Mouse (Mus musculus): Measurements from ENCODE around the gene Nif3l1. TPM values are rescaled to one million over a fixed set of nuclear protein-coding genes. Genes with fewer than 3 reads are reported as not detected.
A peak's percentile ranks its signal among the peaks of the same experiment; 100 is the strongest.

The Nif3l1 gene
- total RNA-seq (2021): 10 to 100 TPM; 19.9 to 20.3 TPM

DNA sequence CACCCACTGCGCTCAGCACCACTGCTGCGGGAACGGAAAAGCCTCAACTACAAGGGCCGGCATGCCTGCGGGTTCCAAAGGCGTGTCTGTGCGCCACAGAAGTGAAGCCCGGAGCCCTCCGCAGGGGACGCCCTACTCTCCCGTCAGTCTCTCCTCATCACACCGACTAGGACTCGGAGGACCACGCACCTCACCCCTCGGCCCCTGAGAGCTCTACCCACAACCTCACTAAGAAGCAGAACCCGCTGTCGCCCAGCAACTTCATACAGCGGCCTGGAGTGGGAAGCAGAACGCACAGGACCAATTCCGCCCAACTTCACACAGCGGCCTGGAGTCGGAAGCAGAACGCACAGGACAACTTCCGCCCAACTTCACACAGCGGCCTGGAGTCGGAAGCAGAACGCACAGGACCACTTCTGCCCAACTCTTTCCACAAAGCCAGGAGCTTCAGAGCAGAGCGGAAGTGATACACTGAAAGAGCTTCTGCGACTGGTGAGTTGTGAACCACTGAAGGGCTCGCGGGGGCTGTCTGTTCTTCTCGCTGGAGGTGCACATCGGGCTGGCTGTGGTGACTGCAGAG, at the start of gene Nif3l1, which contains the start of gene Ppil3:
Gene Nif3l1 (plus strand): TSS at position 9 of the 580 bp plus-strand sequence.
Gene Ppil3 (minus strand): TSS at position 344 of the 580 bp plus-strand sequence.
- intact Hi-C loops (cut with DNase I): no loop called here

GRCm38 (mm10) chr1:58395341-58395740, 49.6 kb upstream of the Nif3l1 start:
- intact Hi-C loops (cut with DNase I): loop anchor here (10.0 kb wide), 1 partner anchor 971 kb away; no protein-coding TSS in a partner anchor
- DNase-seq (ENCODE audit: extremely low spot score in 1 of 2, low spot score in 2 of 2): no peak

More for the DNA sequence above, at the start of gene Nif3l1, which contains the start of gene Ppil3:
- DNase-seq (ENCODE audit: extremely low spot score in 1 of 2, low spot score in 2 of 2): peak; percentile 88 to 91

DNA sequence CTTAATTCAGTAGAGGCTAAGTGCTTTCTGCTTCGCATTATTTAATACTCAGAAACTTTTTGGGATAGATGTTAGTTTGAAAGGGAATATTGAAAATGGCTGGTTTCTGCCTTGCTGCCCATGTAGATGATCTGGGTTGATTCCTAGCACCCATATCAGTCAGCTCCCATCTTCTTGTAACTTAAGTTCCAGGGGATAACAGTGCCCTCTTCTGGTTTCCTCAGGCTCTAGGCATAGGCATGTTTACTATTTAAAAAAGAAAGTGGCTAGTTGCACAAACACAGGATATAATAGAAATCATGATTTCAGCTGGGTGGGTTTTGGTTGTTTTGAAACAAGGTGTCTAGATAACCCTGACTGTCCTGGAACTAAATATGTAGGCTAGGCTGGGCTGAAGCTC, 48.8 kb upstream of the Nif3l1 start:
- no peak for DNase-seq (ENCODE audit: extremely low spot score in 1 of 2, low spot score in 2 of 2)
- intact Hi-C loops (cut with DNase I): loop anchor here (10.0 kb wide), 1 partner anchor 971 kb away; no protein-coding TSS in a partner anchor

DNA sequence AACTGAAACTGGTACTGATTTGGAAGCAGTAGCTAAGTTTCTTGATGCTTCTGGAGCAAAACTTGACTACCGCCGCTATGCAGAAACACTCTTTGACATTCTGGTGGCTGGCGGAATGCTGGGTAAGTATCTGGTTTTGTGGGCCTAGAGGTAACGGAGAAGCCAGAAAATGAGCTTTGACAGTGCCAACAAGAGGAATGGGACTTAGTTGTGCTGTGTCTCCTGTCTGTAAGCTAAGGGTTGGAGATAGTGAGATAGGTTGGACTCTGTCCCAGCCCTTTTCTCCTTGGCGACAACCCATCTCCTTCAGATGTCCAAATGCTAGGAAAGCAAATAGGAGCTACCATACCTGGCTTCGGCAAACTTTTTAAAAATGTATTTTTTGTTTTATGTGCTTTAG, 47.2 kb upstream of the Nif3l1 start:
- no peak for DNase-seq (ENCODE audit: extremely low spot score in 1 of 2, low spot score in 2 of 2)
- intact Hi-C loops (cut with DNase I): loop anchor here (10.0 kb wide), 1 partner anchor 973 kb away; no protein-coding TSS in a partner anchor

- intact Hi-C loops (cut with DNase I): no loop called here
- no peak for DNase-seq (ENCODE audit: extremely low spot score in 1 of 2, low spot score in 2 of 2)
Measured at GRCm38 (mm10) chr1:58401396-58401795, 43.6 kb upstream of the Nif3l1 start.

GRCm38 (mm10) chr1:58403745-58404144, 41.2 kb upstream of the Nif3l1 start:
- intact Hi-C loops (cut with DNase I): no loop called here
- no peak for DNase-seq (ENCODE audit: extremely low spot score in 1 of 2, low spot score in 2 of 2)

GRCm38 (mm10) chr1:58407321-58407720, 37.6 kb upstream of the Nif3l1 start:
- DNase-seq (ENCODE audit: extremely low spot score in 1 of 2, low spot score in 2 of 2): no peak
- intact Hi-C loops (cut with DNase I): no loop called here

GRCm38 (mm10) chr1:58408141-58408540, 36.8 kb upstream of the Nif3l1 start:
- DNase-seq (ENCODE audit: extremely low spot score in 1 of 2, low spot score in 2 of 2): no peak
- intact Hi-C loops (cut with DNase I): no loop called here

- intact Hi-C loops (cut with DNase I): no loop called here
- no peak for DNase-seq (ENCODE audit: extremely low spot score in 1 of 2, low spot score in 2 of 2)
Measured at GRCm38 (mm10) chr1:58409553-58410197, 35.3 kb upstream of the Nif3l1 start.

DNA sequence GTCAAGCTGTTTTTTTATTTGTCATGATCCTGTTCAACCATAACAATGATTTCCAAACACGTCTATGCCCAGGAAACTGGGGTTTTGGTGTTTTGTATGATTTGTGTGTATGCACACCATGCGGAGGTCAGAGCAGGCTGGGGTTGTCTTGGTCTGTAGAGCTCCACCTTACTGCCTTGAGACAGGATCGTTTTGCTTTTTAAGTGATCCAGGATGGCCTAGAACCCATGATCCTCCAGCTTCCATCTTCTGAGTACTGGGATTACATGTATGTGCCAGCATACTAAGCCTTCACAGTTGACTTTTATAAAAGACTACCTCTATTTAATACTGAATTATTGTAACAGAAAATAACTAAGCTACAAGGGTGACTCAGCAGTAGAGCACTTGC, 34.8 kb upstream of the Nif3l1 start:
- intact Hi-C loops (cut with DNase I): no loop called here
- DNase-seq (ENCODE audit: extremely low spot score in 1 of 2, low spot score in 2 of 2): no peak

DNA sequence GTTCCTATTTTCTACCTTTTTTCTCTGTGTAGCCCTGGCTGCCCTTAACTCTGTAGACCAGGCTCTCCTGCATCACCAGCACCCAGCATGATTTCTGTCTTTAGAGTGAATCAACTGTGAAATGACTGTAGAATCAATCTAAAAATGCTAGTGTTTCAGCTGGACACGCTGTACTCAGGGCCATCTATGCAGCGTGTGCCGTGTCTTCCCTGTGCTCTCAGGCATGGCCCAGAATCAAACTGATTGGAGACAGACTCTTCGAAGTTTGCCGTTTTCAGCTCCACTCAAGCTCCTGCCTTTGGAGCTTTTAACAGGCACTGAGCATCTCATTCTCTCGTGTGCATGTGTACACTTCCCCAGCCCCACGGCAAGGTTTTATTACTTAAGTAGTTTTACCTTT, 34.2 kb upstream of the Nif3l1 start:
- intact Hi-C loops (cut with DNase I): no loop called here
- DNase-seq (ENCODE audit: extremely low spot score in 1 of 2, low spot score in 2 of 2): no peak

GRCm38 (mm10) chr1:58415442-58415841, 29.5 kb upstream of the Nif3l1 start:
- intact Hi-C loops (cut with DNase I): no loop called here
- no peak for DNase-seq (ENCODE audit: extremely low spot score in 1 of 2, low spot score in 2 of 2)

DNA sequence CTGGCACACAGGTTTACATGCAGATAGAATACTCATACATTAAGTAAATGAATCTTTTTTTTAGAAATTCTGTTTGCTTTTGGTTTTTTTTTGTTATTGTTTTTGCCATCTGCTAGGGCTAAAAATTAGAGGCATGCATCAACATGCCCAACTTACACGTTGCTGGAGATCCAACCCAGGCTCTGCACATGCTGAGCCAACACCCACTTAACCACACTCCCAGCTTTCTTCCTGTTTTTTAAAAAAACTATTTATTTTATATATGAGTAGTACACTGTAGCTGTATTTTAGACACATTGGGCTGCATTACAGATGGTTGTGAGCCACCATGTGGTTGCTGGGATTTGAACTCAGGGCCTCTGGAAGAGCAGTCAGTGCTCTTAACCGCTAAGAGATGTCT, 28.9 kb upstream of the Nif3l1 start:
- intact Hi-C loops (cut with DNase I): no loop called here

GRCm38 (mm10) chr1:58420032-58420431, 24.9 kb upstream of the Nif3l1 start:
- no peak for DNase-seq (ENCODE audit: extremely low spot score in 1 of 2, low spot score in 2 of 2)
- intact Hi-C loops (cut with DNase I): no loop called here

More for the DNA sequence above, 28.9 kb upstream of the Nif3l1 start:
- DNase-seq (ENCODE audit: extremely low spot score in 1 of 2, low spot score in 2 of 2): no peak

DNA sequence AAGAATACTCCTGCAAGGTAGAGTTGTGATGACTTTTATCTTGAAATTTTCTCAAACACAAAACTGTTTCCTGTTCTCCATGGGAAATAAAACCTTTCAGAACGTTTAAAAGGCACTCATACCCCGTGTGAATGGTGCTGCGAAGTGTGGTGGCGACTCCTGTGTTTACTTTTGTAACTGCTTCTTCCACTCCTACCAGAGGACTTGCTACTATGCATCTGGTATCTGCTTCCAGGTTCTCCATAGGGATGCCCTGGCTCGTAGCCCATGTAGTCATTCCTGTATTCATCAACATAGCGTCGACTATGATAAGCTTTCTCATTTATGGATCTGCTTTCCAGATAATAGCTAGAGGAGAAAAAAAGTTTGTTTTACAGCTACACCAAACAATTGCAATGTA, 24.0 kb upstream of the Nif3l1 start:
- DNase-seq (ENCODE audit: extremely low spot score in 1 of 2, low spot score in 2 of 2): no peak
- intact Hi-C loops (cut with DNase I): no loop called here

GRCm38 (mm10) chr1:58422879-58423278, 22.1 kb upstream of the Nif3l1 start:
- DNase-seq (ENCODE audit: extremely low spot score in 1 of 2, low spot score in 2 of 2): peak in 1 of 2 experiments; percentile 35
- intact Hi-C loops (cut with DNase I): no loop called here

- peak; percentile 95 for DNase-seq (ENCODE audit: extremely low spot score in 1 of 2, low spot score in 2 of 2)
- intact Hi-C loops (cut with DNase I): no loop called here
Measured at GRCm38 (mm10) chr1:58423371-58424248, 21.3 kb upstream of the Nif3l1 start, which contains the start of gene Clk1. Gene Clk1, minus strand, starts transcription at chr1:58424066.

DNA sequence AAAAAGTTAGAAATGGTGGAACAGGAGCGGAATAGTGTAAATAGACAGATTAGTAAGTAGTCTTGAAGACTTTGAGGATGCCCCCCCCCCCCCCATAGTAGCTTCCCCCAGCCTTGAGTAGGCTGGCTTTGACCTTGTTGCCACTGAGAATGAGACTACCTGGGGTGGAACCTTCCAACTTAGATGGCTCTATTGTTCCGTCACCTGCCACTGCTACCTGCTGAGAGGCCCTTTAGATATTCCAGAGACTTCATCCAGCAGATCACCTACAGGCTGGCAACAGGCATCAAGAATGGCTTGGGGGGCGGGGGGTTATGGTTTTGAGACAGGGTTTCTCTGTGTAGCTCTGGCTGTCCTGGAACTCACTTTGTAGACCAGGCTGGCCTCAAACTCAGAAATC, 20.4 kb upstream of the Nif3l1 start:
- intact Hi-C loops (cut with DNase I): no loop called here
- no peak for DNase-seq (ENCODE audit: extremely low spot score in 1 of 2, low spot score in 2 of 2)

GRCm38 (mm10) chr1:58444691-58445090, 260 bp upstream of the Nif3l1 start:
- no peak for DNase-seq (ENCODE audit: extremely low spot score in 1 of 2, low spot score in 2 of 2)
- intact Hi-C loops (cut with DNase I): no loop called here

Measured in left cerebral cortex, postnatal 10 days (tissue).